Mouse (Mus musculus) erythroid progenitor cell, adult 5-6 weeks (primary cell): ENCODE data around the gene Gdf9. TPM values are rescaled to one million over a fixed set of nuclear protein-coding genes. Genes with fewer than 3 reads are reported as not detected.

Source experiments
- ATAC-seq: replicated peaks from 2 replicates; pipeline ENCODE4 v1.8.0; 2016; ENCODE audit warnings: moderate number of reproducible peaks, mild to moderate bottlenecking, moderate TSS enrichment, inconsistent platforms; ENCODE audit not compliant: poor library complexity, low FRiP score, severe bottlenecking
- total RNA-seq, 2 experiments: library from RNA; stranded (forward) in 1 of 2; stranded (reverse) in 1 of 2; fragments of 150-400 nt in 1 of 2; fragments of 186-747, 209-891 nt in 1 of 2; gene quantifications; 2 replicates each; pipeline versions ENCODE4 v1.2.3 to v1.2.4; 2015 to 2017; ENCODE audit warnings: low replicate concordance in 2 of 2

Gene Gdf9
- total RNA-seq, 2 experiments from 2014 or later: not detected

- ATAC-seq: no peak
Measured at GRCm38 (mm10) chr11:53441921-53442320, 11.1 kb downstream of the Gdf9 start.

GRCm38 (mm10) chr11:53443861-53444260 is 13.0 kb downstream of the Gdf9 start:
- no peak for ATAC-seq

GRCm38 (mm10) chr11:53445562-53445961 is 14.7 kb downstream of the Gdf9 start:
- ATAC-seq: no peak

GRCm38 (mm10) chr11:53446183-53446582 is 15.4 kb downstream of the Gdf9 start:
- no peak for ATAC-seq

GRCm38 (mm10) chr11:53447996-53448395 is 17.2 kb downstream of the Gdf9 start:
- no peak for ATAC-seq

GRCm38 (mm10) chr11:53448529-53448928 is 17.7 kb downstream of the Gdf9 start:
- ATAC-seq: no peak

GRCm38 (mm10) chr11:53450070-53450705 is 19.4 kb downstream of the Gdf9 start:
- ATAC-seq: no peak

- no peak for ATAC-seq
Measured at GRCm38 (mm10) chr11:53451361-53451760, 20.5 kb downstream of the Gdf9 start.

- no peak for ATAC-seq
Measured at GRCm38 (mm10) chr11:53452396-53452795, 21.6 kb downstream of the Gdf9 start.

- no peak for ATAC-seq
Measured at GRCm38 (mm10) chr11:53453031-53453430, 22.2 kb downstream of the Gdf9 start.

GRCm38 (mm10) chr11:53456474-53457371 is 25.9 kb downstream of the Gdf9 start, which contains the start of the genes Gm10447 and Shroom1:
Gene Gm10447 (minus strand): TSS chr11:53457110.
Gene Shroom1 (plus strand): TSS chr11:53457205.
- ATAC-seq: no peak

GRCm38 (mm10) chr11:53457372-53457954 is 26.6 kb downstream of the Gdf9 start:
- ATAC-seq: no peak

GRCm38 (mm10) chr11:53458996-53459395 is 28.2 kb downstream of the Gdf9 start:
- ATAC-seq: no peak

GRCm38 (mm10) chr11:53460192-53460591 is 29.4 kb downstream of the Gdf9 start:
- no peak for ATAC-seq

- ATAC-seq: no peak
Measured at GRCm38 (mm10) chr11:53461727-53462126, 30.9 kb downstream of the Gdf9 start.

- ATAC-seq: no peak
Measured at GRCm38 (mm10) chr11:53463551-53464424, 33.0 kb downstream of the Gdf9 start.

- peak; percentile 40; the same call in 1 of the 2 replicates for ATAC-seq
Measured at GRCm38 (mm10) chr11:53466231-53466971, 35.6 kb downstream of the Gdf9 start.

GRCm38 (mm10) chr11:53469294-53469967 is 38.6 kb downstream of the Gdf9 start:
- no peak for ATAC-seq
